Mouse (Mus musculus) midbrain, embryonic 12.5 days (tissue): Measurements from ENCODE around the gene Ptpa. TPM values are rescaled to one million over a fixed set of nuclear protein-coding genes. Genes with fewer than 3 reads are reported as not detected.

ENCODE experiments used
- ATAC-seq: fragments of 200-750 bp; cut with Nextera tagmentation; 2 replicates; pipeline ENCODE4 v1.8.0; 2017; ENCODE audit warnings: low read depth, moderate TSS enrichment, moderate library complexity; ENCODE audit not compliant: low FRiP score
- H3K27ac ChIP-seq: fragments of 300-500 bp; sonication (generic); replicated peaks from 2 replicates; pipeline ENCODE4 v1.5.1; 2016; ENCODE audit warnings: mild to moderate bottlenecking
- H3K27me3 ChIP-seq: fragments of 300-500 bp; sonication (generic); 2 replicates; pipeline ENCODE4 v1.6.1; 2016; ENCODE audit warnings: mild to moderate bottlenecking
- H3K36me3 ChIP-seq: fragments of 300-500 bp; sonication (generic); 2 replicates; pipeline ENCODE4 v1.6.1; 2016
- H3K4me1 ChIP-seq: fragments of 300-500 bp; sonication (generic); 2 replicates; pipeline ENCODE4 v1.6.1; 2016
- H3K4me2 ChIP-seq: fragments of 300-500 bp; sonication (generic); replicated peaks from 2 replicates; pipeline ENCODE4 v1.6.1; 2016; ENCODE audit warnings: mild to moderate bottlenecking, moderate library complexity
- H3K4me3 ChIP-seq: fragments of 300-500 bp; sonication (generic); 2 replicates; pipeline ENCODE4 v1.5.1; 2016; ENCODE audit warnings: mild to moderate bottlenecking
- H3K9ac ChIP-seq: fragments of 300-500 bp; sonication (generic); replicated peaks from 2 replicates; pipeline ENCODE4 v1.6.1; 2016; ENCODE audit warnings: mild to moderate bottlenecking, moderate library complexity
- H3K9me3 ChIP-seq: fragments of 300-500 bp; sonication (generic); 2 replicates; pipeline ENCODE4 v1.6.1; 2016; ENCODE audit warnings: mild to moderate bottlenecking
- WGBS: fragments of 180-500 bp; shearing (Covaris S2); methylation state at CpG from one replicate; pipeline ENCODE4 v1.1.7; 2016; 5-methylcytosine and 5-hydroxymethylcytosine counted together
- polyA plus RNA-seq: library from polyadenylated mRNA; unstranded; fragments of >200 nt; fragmentation: Nextera tagmentation; extraction: Ambion mirVana; gene quantifications from 2 replicates; pipeline ENCODE4 v1.2.1, GENCODE M21; 2016

Ptpa gene
- 128 and 129 TPM in 2 replicates for polyA plus RNA-seq

- WGBS = under 1% methylated on average over 65 of the region's 67 CpGs
- ATAC-seq = peak; percentile 91
- peaks cover 36% of the 10 kb centered on the region for H3K4me1 ChIP-seq
Measured at GRCm38 (mm10) chr2:30415936-30416648, at the start of gene Ptpa. Gene Ptpa (plus strand): TSS chr2:30416039.

GRCm38 (mm10) chr2:30366203-30366602 lies 49.6 kb upstream of the Ptpa start:
- no peak for ATAC-seq
- peaks cover 14% of the 10 kb centered on the region for H3K4me1 ChIP-seq
- no peaks in the 10 kb centered on the region for H3K27me3 ChIP-seq
- no peak overlapping the region for H3K4me3 ChIP-seq
- no peak overlapping the region for H3K4me2 ChIP-seq
- peaks cover 41% of the 10 kb centered on the region for H3K36me3 ChIP-seq
- H3K9me3 ChIP-seq = no peaks in the 10 kb centered on the region
- no peak overlapping the region for H3K9ac ChIP-seq
- H3K27ac ChIP-seq = no peak overlapping the region
- 80% methylated on average over 5 of the region's 5 CpGs for WGBS

More at GRCm38 (mm10) chr2:30415936-30416648, at the start of gene Ptpa:
- Histone ChIP-seq H3K9ac (peak within 1 kb of the TSS; percentile 93), H3K36me3 (peaks cover 11% of the 10 kb centered on the region; the same call in 1 of the 2 replicates), H3K4me2 (peak within 1 kb of the TSS; percentile 78), H3K27me3 (peaks cover 13% of the 10 kb centered on the region), H3K27ac (peak within 1 kb of the TSS; percentile 98), H3K4me3 (peak within 1 kb of the TSS; percentile 87), H3K9me3 (no peaks in the 10 kb centered on the region)

GRCm38 (mm10) chr2:30371544-30371943 lies 44.3 kb upstream of the Ptpa start:
- no peak for ATAC-seq
- 98% methylated on average over 8 of the region's 8 CpGs for WGBS
- H3K4me2 ChIP-seq = no peak overlapping the region

GRCm38 (mm10) chr2:30372726-30373125 lies 43.1 kb upstream of the Ptpa start:
- no peak overlapping the region for H3K27ac ChIP-seq
- H3K27me3 ChIP-seq = no peaks in the 10 kb centered on the region
- no peaks in the 10 kb centered on the region for H3K4me1 ChIP-seq
- no peak overlapping the region for H3K4me3 ChIP-seq
- ATAC-seq = no peak
- no peaks in the 10 kb centered on the region for H3K9me3 ChIP-seq
- WGBS = 95% methylated on average over 5 of the region's 5 CpGs
- peaks cover 91% of the 10 kb centered on the region for H3K36me3 ChIP-seq
- H3K9ac ChIP-seq = no peak overlapping the region
- no peak overlapping the region for H3K4me2 ChIP-seq

More at GRCm38 (mm10) chr2:30371544-30371943, 44.3 kb upstream of the Ptpa start:
- H3K9ac ChIP-seq = no peak overlapping the region
- peaks cover 87% of the 10 kb centered on the region for H3K36me3 ChIP-seq
- H3K9me3 ChIP-seq = no peaks in the 10 kb centered on the region
- no peaks in the 10 kb centered on the region for H3K4me1 ChIP-seq
- H3K27me3 ChIP-seq = no peaks in the 10 kb centered on the region
- no peak overlapping the region for H3K27ac ChIP-seq
- H3K4me3 ChIP-seq = no peak overlapping the region

- no peak overlapping the region for H3K4me3 ChIP-seq
- no peaks in the 10 kb centered on the region for H3K27me3 ChIP-seq
- peaks cover 90% of the 10 kb centered on the region for H3K36me3 ChIP-seq
- no peak overlapping the region for H3K27ac ChIP-seq
- H3K9ac ChIP-seq = no peak overlapping the region
- no peaks in the 10 kb centered on the region for H3K4me1 ChIP-seq
- ATAC-seq = no peak
- 95% methylated on average over 10 of the region's 10 CpGs for WGBS
- H3K9me3 ChIP-seq = no peaks in the 10 kb centered on the region
- H3K4me2 ChIP-seq = no peak overlapping the region
Measured at GRCm38 (mm10) chr2:30375893-30376292, 39.9 kb upstream of the Ptpa start.

GRCm38 (mm10) chr2:30377721-30378120 lies 38.1 kb upstream of the Ptpa start:
- H3K27ac ChIP-seq = no peak overlapping the region
- no peak for ATAC-seq
- no peaks in the 10 kb centered on the region for H3K4me1 ChIP-seq
- no peaks in the 10 kb centered on the region for H3K9me3 ChIP-seq
- H3K4me2 ChIP-seq = no peak overlapping the region
- H3K9ac ChIP-seq = no peak overlapping the region
- no peaks in the 10 kb centered on the region for H3K27me3 ChIP-seq
- WGBS = 92% methylated on average over 5 of the region's 5 CpGs
- H3K4me3 ChIP-seq = no peak overlapping the region
- peaks cover 90% of the 10 kb centered on the region for H3K36me3 ChIP-seq

- WGBS = 91% methylated on average over 7 of the region's 7 CpGs
- H3K4me2 ChIP-seq = no peak overlapping the region
- no peaks in the 10 kb centered on the region for H3K9me3 ChIP-seq
- ATAC-seq = no peak
- peaks cover 90% of the 10 kb centered on the region for H3K36me3 ChIP-seq
- no peak overlapping the region for H3K9ac ChIP-seq
- no peaks in the 10 kb centered on the region for H3K4me1 ChIP-seq
- no peak overlapping the region for H3K4me3 ChIP-seq
- no peaks in the 10 kb centered on the region for H3K27me3 ChIP-seq
- no peak overlapping the region for H3K27ac ChIP-seq
Measured at GRCm38 (mm10) chr2:30379307-30379706, 36.5 kb upstream of the Ptpa start.

GRCm38 (mm10) chr2:30380564-30381376 lies 35.1 kb upstream of the Ptpa start:
- Histone ChIP-seq H3K27ac (no peak overlapping the region), H3K27me3 (no peaks in the 10 kb centered on the region), H3K4me3 (no peak overlapping the region), H3K4me1 (no peaks in the 10 kb centered on the region), H3K4me2 (no peak overlapping the region), H3K9ac (no peak overlapping the region), H3K36me3 (peaks cover 97% of the 10 kb centered on the region), H3K9me3 (no peaks in the 10 kb centered on the region)
- 90% methylated on average over 10 of the region's 10 CpGs for WGBS
- no peak for ATAC-seq

- H3K4me1 ChIP-seq = no peaks in the 10 kb centered on the region
- H3K9ac ChIP-seq = no peak overlapping the region
- no peak overlapping the region for H3K4me3 ChIP-seq
- WGBS = 95% methylated on average over 4 of the region's 4 CpGs
- H3K4me2 ChIP-seq = no peak overlapping the region
- peaks cover 97% of the 10 kb centered on the region for H3K36me3 ChIP-seq
- no peak for ATAC-seq
- no peaks in the 10 kb centered on the region for H3K27me3 ChIP-seq
- H3K9me3 ChIP-seq = no peaks in the 10 kb centered on the region
- no peak overlapping the region for H3K27ac ChIP-seq
Measured at GRCm38 (mm10) chr2:30381377-30381725, 34.5 kb upstream of the Ptpa start.

GRCm38 (mm10) chr2:30384814-30385213 lies 31.0 kb upstream of the Ptpa start:
- 86% methylated on average over 5 of the region's 5 CpGs for whole genome bisulfite sequencing
- ATAC-seq = no peak
- Histone ChIP-seq H3K4me1 (no peaks in the 10 kb centered on the region), H3K4me3 (no peak overlapping the region), H3K9ac (no peak overlapping the region), H3K27me3 (no peaks in the 10 kb centered on the region), H3K9me3 (no peaks in the 10 kb centered on the region), H3K4me2 (no peak overlapping the region), H3K36me3 (peaks cover 64% of the 10 kb centered on the region), H3K27ac (no peak overlapping the region)

- H3K9me3 ChIP-seq = no peaks in the 10 kb centered on the region
- H3K4me1 ChIP-seq = no peaks in the 10 kb centered on the region
- no peaks in the 10 kb centered on the region for H3K27me3 ChIP-seq
- peaks cover 57% of the 10 kb centered on the region for H3K36me3 ChIP-seq
- H3K4me3 ChIP-seq = no peak overlapping the region
- H3K27ac ChIP-seq = no peak overlapping the region
- no peak overlapping the region for H3K9ac ChIP-seq
- 91% methylated on average over 4 of the region's 4 CpGs for WGBS
- no peak for ATAC-seq
- H3K4me2 ChIP-seq = no peak overlapping the region
Measured at GRCm38 (mm10) chr2:30385591-30385990, 30.2 kb upstream of the Ptpa start.

- Histone ChIP-seq H3K36me3 (peaks cover 44% of the 10 kb centered on the region), H3K4me2 (no peak overlapping the region), H3K9me3 (no peaks in the 10 kb centered on the region), H3K9ac (no peak overlapping the region), H3K27ac (no peak overlapping the region), H3K4me3 (no peak overlapping the region), H3K4me1 (peaks cover 8% of the 10 kb centered on the region; the same call in 1 of the 2 replicates), H3K27me3 (no peaks in the 10 kb centered on the region)
- no peak for ATAC-seq
- 86% methylated on average over 9 of the region's 9 CpGs for WGBS
Measured at GRCm38 (mm10) chr2:30386913-30387312, 28.9 kb upstream of the Ptpa start.
